Mouse (Mus musculus) E14TG2a.4 (cell line): ENCODE measurements at regions not wholly inside any gene's neighbourhood (a gene's known extent, or its start where the extent isn't known, plus 50 kb on each side); places are given as distances from the start of the nearest gene placed in this dataset.

Source experiments
- CTCF ChIP-seq: conservative IDR thresholded peaks from 2 replicates; pipeline ENCODE4 v1.5.1; 2014; ENCODE audit warnings: low read length
- NANOG ChIP-seq: IDR thresholded peaks from 2 replicates; pipeline ENCODE4 v1.6.1; 2014; ENCODE audit warnings: borderline replicate concordance, low read length, mixed read lengths

DNA sequence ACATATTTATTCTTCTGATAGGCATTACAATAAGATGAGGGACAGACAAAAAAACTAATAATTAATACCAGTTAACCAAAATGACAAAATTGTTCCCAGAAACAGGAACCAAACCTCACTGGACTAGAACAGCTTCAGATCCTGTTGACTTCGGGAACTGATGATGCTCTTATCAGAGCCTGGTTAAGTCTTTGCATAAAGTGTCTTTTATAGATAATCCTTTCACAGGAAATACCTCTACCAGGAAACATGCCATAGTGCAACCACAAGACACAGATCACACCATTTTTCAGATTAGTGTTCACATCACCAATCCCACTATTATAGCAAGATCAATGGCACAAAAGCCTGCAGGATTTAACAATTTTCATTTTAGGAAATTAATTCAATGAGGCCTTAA is 478.1 kb downstream of the Gm11232 start:
- TF ChIP-seq CTCF, result no peak
- TF ChIP-seq NANOG, result no peak
